Mouse (Mus musculus): ENCODE results near the gene Emc1.

Emc1 gene

GRCm38 (mm10) chr4:139351931-139352711 lies at the start of gene Emc1, which contains the start of the genes Mrto4 and Ubr4:
Emc1 (plus strand) TSS chr4:139352587.
Mrto4 (minus strand) TSS chr4:139352576.
Ubr4 (plus strand) TSS chr4:139352609.
- DNase-seq, result peak; percentile 85 to 88

GRCm38 (mm10) chr4:139305521-139305920 lies 46.9 kb upstream of the Emc1 start:
- no peak for DNase-seq

- DNase-seq, result no peak
Measured at GRCm38 (mm10) chr4:139307916-139308315, 44.5 kb upstream of the Emc1 start.

- DNase-seq, result no peak
Measured at GRCm38 (mm10) chr4:139309651-139310050, 42.7 kb upstream of the Emc1 start.

- DNase-seq, result peak; percentile 100
Measured at GRCm38 (mm10) chr4:139310171-139310898, 42.1 kb upstream of the Emc1 start, which contains the start of the genes Pqlc2 and Akr7a5. Pqlc2 (minus strand) TSS chr4:139310708. Akr7a5 (plus strand) TSS chr4:139310744.

GRCm38 (mm10) chr4:139310899-139311701 lies 41.3 kb upstream of the Emc1 start:
- DNase-seq, result no peak

GRCm38 (mm10) chr4:139311707-139312106 lies 40.7 kb upstream of the Emc1 start:
- DNase-seq, result no peak

- no peak for DNase-seq
Measured at GRCm38 (mm10) chr4:139312632-139313031, 39.8 kb upstream of the Emc1 start.

GRCm38 (mm10) chr4:139318449-139318848 lies 33.9 kb upstream of the Emc1 start:
- no peak for DNase-seq

GRCm38 (mm10) chr4:139319740-139320139 lies 32.6 kb upstream of the Emc1 start:
- DNase-seq, result no peak

GRCm38 (mm10) chr4:139330605-139331004 lies 21.8 kb upstream of the Emc1 start:
- peak in 1 of 2 experiments; percentile 26 for DNase-seq

GRCm38 (mm10) chr4:139334631-139335295 lies 17.6 kb upstream of the Emc1 start:
- no peak for DNase-seq

- no peak for DNase-seq
Measured at GRCm38 (mm10) chr4:139335507-139335906, 16.9 kb upstream of the Emc1 start.

- peak; percentile 73 to 77 for DNase-seq
Measured at GRCm38 (mm10) chr4:139336822-139337483, 15.4 kb upstream of the Emc1 start.

- DNase-seq, result no peak
Measured at GRCm38 (mm10) chr4:139338145-139338544, 14.2 kb upstream of the Emc1 start.

GRCm38 (mm10) chr4:139340835-139341234 lies 11.6 kb upstream of the Emc1 start:
- no peak for DNase-seq

GRCm38 (mm10) chr4:139341556-139342233 lies 10.7 kb upstream of the Emc1 start:
- no peak for DNase-seq

GRCm38 (mm10) chr4:139343718-139344117 lies 8.7 kb upstream of the Emc1 start:
- DNase-seq, result peak; percentile 22 to 34

- DNase-seq, result no peak
Measured at GRCm38 (mm10) chr4:139345416-139346019, 6.9 kb upstream of the Emc1 start.

GRCm38 (mm10) chr4:139352832-139353231 lies 445 bp downstream of the Emc1 start:
- DNase-seq, result no peak

- no peak for DNase-seq
Measured at GRCm38 (mm10) chr4:139357211-139357610, 4.8 kb downstream of the Emc1 start.

Data from cerebellum, postnatal 36 days (tissue).